Mouse (Mus musculus) cerebellum, adult 2 months (tissue): ENCODE data around the gene 2810006K23Rik. TPM values are rescaled to one million over a fixed set of nuclear protein-coding genes. Genes with fewer than 3 reads are reported as not detected.
"Not testable (repeated sequence)": the region's sequence is repeated elsewhere in the genome, so short reads cannot be mapped to it uniquely, and the experiment has no call there.

Experiments
- DNase-seq, 2 experiments: peaks; one replicate each; pipeline ENCODE4 v3.0.0; 2021
- H3K27ac ChIP-seq: fragments of 200-500 bp; 2 replicates; pipeline ENCODE4 v1.5.1; 2012; ENCODE audit warnings: low read length, control low read depth, inconsistent platforms; ENCODE audit not compliant: insufficient read depth
- H3K27me3 ChIP-seq: fragments of 200-500 bp; 2 replicates; pipeline ENCODE4 v1.6.1; 2012; ENCODE audit warnings: inconsistent platforms, mild to moderate bottlenecking, low read length, moderate library complexity; ENCODE audit not compliant: control insufficient read depth, insufficient read depth
- H3K4me1 ChIP-seq: fragments of 200-500 bp; 2 replicates; pipeline ENCODE4 v1.6.1; 2011; ENCODE audit warnings: low read length; ENCODE audit not compliant: control insufficient read depth, insufficient read depth
- H3K4me3 ChIP-seq: fragments of 200-500 bp; replicated peaks from 2 replicates; pipeline ENCODE3; 2011; ENCODE audit warnings: mild to moderate bottlenecking, low read depth, low read length, control low read depth; ENCODE audit not compliant: insufficient read depth
- CTCF ChIP-seq: fragments of 200-500 bp; IDR thresholded peaks from 2 replicates; pipeline ENCODE4 v1.5.1; 2011; ENCODE audit warnings: low read depth, mild to moderate bottlenecking, control low read depth, low read length, moderate library complexity, borderline replicate concordance; ENCODE audit not compliant: insufficient read depth
- POLR2A ChIP-seq: fragments of 200-500 bp; IDR thresholded peaks from 2 replicates; pipeline ENCODE4 v1.6.1; 2011; ENCODE audit warnings: low read length, control low read depth, borderline replicate concordance; ENCODE audit not compliant: insufficient read depth
- WGBS: fragments of 180-500 bp; shearing (Covaris S2); methylation state at CpG from one replicate; pipeline ENCODE4 v1.1.7; 2018; 5-methylcytosine and 5-hydroxymethylcytosine counted together
- polyA plus RNA-seq: library from polyadenylated mRNA; depleted of rRNA; stranded (reverse); fragments of >200 nt; gene quantifications from 2 replicates; pipeline ENCODE4 v1.2.3, GENCODE M21; 2012

The 2810006K23Rik gene
- polyA plus RNA-seq, 1 experiment: 10.5 TPM

- peaks cover 20% of the 10 kb centered on the region for H3K4me1 ChIP-seq
- WGBS: 11% methylated on average over 6 of the region's 6 CpGs
- peak; percentile 60 to 79 for DNase-seq
- no peak for TF ChIP-seq CTCF
- TF ChIP-seq POLR2A: no peak
- no peak overlapping the region for H3K4me3 ChIP-seq
- peak overlapping the region; percentile 4; the same call in 1 of the 2 replicates for H3K27ac ChIP-seq
- no peaks in the 10 kb centered on the region for H3K27me3 ChIP-seq
These were observed 6.5 kb downstream of the 2810006K23Rik start for GRCm38 (mm10) chr5:124334392-124334791.

GRCm38 (mm10) chr5:124337103-124337502, 9.2 kb downstream of the 2810006K23Rik start:
- whole genome bisulfite sequencing: 86% methylated on average over 9 of the region's 9 CpGs
- TF ChIP-seq POLR2A: no peak
- TF ChIP-seq CTCF: no peak
- no peaks in the 10 kb centered on the region for H3K27me3 ChIP-seq
- H3K4me1 ChIP-seq: peaks cover 25% of the 10 kb centered on the region
- DNase-seq: no peak
- H3K27ac ChIP-seq: no peak overlapping the region
- H3K4me3 ChIP-seq: no peak overlapping the region

- no peak for TF ChIP-seq CTCF
- no peak for TF ChIP-seq POLR2A
- WGBS: 46% methylated on average over 9 of the region's 9 CpGs
- no peak overlapping the region for H3K27ac ChIP-seq
- peak in 1 of 2 experiments; percentile 29 for DNase-seq
- no peaks in the 10 kb centered on the region for H3K27me3 ChIP-seq
- H3K4me3 ChIP-seq: no peak overlapping the region
- H3K4me1 ChIP-seq: peaks cover 25% of the 10 kb centered on the region
These were observed 10.0 kb downstream of the 2810006K23Rik start for GRCm38 (mm10) chr5:124337909-124338308.

GRCm38 (mm10) chr5:124338791-124339190, 10.9 kb downstream of the 2810006K23Rik start:
- peak; percentile 76 to 83 for DNase-seq
- Histone ChIP-seq H3K4me1 (peaks cover 25% of the 10 kb centered on the region), H3K27ac (peak overlapping the region; percentile 58), H3K4me3 (no peak overlapping the region), H3K27me3 (no peaks in the 10 kb centered on the region)
- 10% methylated on average over 8 of the region's 8 CpGs for WGBS
- no peak for TF ChIP-seq CTCF
- TF ChIP-seq POLR2A: no peak

- H3K4me3 ChIP-seq, H3K27me3 ChIP-seq, H3K27ac ChIP-seq, DNase-seq: not testable (repeated sequence)
- WGBS: 55% methylated on average over 6 of the region's 6 CpGs
- H3K4me1 ChIP-seq: peaks cover 17% of the 10 kb centered on the region
These were observed 14.0 kb downstream of the 2810006K23Rik start for GRCm38 (mm10) chr5:124341753-124342339.

GRCm38 (mm10) chr5:124342897-124343296, 15.0 kb downstream of the 2810006K23Rik start:
- DNase-seq: no peak
- 53% methylated on average over 8 of the region's 8 CpGs for WGBS

GRCm38 (mm10) chr5:124349196-124349595, 21.3 kb downstream of the 2810006K23Rik start:
- TF ChIP-seq POLR2A (no peak), CTCF (0 out of 2 replicates have a peak, but pooled peaks have one; percentile 10)
- peak overlapping the region; percentile 63 for H3K27ac ChIP-seq
- WGBS: 8% methylated on average over 17 of the region's 17 CpGs
- H3K27me3 ChIP-seq: no peaks in the 10 kb centered on the region
- H3K4me3 ChIP-seq: no peak overlapping the region
- peaks cover 20% of the 10 kb centered on the region for H3K4me1 ChIP-seq
- peak; percentile 80 to 85 for DNase-seq

More at GRCm38 (mm10) chr5:124342897-124343296, 15.0 kb downstream of the 2810006K23Rik start:
- Histone ChIP-seq H3K4me3 (no peak overlapping the region), H3K4me1 (peaks cover 17% of the 10 kb centered on the region), H3K27ac (no peak overlapping the region), H3K27me3 (no peaks in the 10 kb centered on the region)
- TF ChIP-seq CTCF: no peak
- no peak for TF ChIP-seq POLR2A

- H3K4me3 ChIP-seq: no peak overlapping the region
- peak in 1 of 2 experiments; percentile 26 for DNase-seq
- TF ChIP-seq CTCF (no peak), POLR2A (no peak)
- peak overlapping the region; percentile 86 for H3K27ac ChIP-seq
- H3K4me1 ChIP-seq: peaks cover 20% of the 10 kb centered on the region
- 77% methylated on average over 2 of the region's 2 CpGs for WGBS
- H3K27me3 ChIP-seq: no peaks in the 10 kb centered on the region
These were observed 22.5 kb downstream of the 2810006K23Rik start for GRCm38 (mm10) chr5:124350350-124350749.
